Mouse (Mus musculus) E14TG2a.4 (cell line): ENCODE measurements at regions not wholly inside any gene's neighbourhood (a gene's known extent, or its start where the extent isn't known, plus 50 kb on each side); places are given as distances from the start of the nearest gene placed in this dataset.

Experiments
- CTCF ChIP-seq: conservative IDR thresholded peaks from 2 replicates; pipeline ENCODE4 v1.5.1; 2014; ENCODE audit warnings: low read length
- NANOG ChIP-seq: IDR thresholded peaks from 2 replicates; pipeline ENCODE4 v1.6.1; 2014; ENCODE audit warnings: borderline replicate concordance, low read length, mixed read lengths

GRCm38 (mm10) chr6:51183576-51184420 lies 248.7 kb upstream of the Nfe2l3 start:
- TF ChIP-seq CTCF: no peak
- TF ChIP-seq NANOG: no peak
